Mouse (Mus musculus) right cerebral cortex, postnatal 4 days (tissue): Measurements from ENCODE around the gene BC017158.

ENCODE experiments used
- DNase-seq: peaks from one replicate; pipeline ENCODE4 v3.0.0-alpha.2; 2022

BC017158 gene

DNA sequence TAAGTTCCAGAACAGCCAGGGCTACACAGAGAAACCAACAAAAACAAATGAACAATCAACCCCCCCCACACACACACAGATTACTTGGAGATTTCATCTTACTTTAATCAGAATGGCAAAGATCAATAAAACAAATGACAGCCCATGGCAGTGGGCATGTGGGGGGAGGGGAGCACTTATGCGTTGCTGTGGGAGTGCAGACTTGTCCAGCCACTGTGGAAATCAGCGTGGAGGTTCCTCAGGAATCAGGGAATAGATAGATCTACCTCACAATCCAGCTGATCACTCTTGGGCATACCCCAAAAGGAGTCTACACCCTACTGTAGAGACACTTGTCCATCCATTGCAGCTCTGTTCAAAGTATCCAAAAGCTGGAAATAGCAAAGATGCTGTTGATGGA lies 43.0 kb downstream of the BC017158 start:
- no peak for DNase-seq

DNA sequence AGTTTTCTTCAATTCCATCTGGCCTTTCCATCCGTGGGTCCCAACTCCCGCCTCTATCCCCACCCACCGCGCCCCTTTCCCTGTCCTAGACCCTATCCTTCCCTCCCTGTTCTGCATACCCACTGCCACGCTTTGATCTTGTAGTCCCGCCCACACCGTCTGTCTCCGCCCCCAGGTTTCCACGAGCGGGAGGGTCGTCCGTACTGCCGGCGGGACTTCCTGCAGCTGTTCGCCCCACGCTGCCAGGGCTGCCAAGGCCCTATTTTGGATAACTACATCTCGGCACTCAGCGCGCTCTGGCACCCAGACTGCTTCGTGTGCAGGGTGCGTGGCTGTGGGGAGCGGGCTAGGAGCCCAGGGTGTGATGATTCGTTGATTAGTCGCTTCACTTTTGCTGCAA lies 45.4 kb downstream of the BC017158 start:
- DNase-seq = peak; percentile 56

DNA sequence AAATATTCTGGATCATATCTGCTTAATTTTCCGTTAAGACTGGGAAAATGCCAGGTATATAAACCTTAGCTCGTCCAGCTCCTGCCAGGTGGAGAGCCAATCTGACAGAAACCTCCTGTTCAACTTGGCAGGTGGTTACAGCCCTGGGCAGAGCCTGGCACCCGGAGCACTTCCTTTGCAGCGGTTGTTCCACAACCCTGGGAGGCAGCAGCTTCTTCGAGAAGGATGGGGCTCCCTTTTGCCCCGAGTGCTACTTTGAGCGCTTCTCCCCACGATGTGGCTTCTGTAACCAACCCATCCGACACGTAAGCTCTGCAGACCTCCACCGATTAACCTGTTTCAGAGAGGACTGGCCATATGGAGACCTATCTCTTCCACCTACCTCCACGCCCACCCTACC lies 46.0 kb downstream of the BC017158 start:
- no peak for DNase-seq

DNA sequence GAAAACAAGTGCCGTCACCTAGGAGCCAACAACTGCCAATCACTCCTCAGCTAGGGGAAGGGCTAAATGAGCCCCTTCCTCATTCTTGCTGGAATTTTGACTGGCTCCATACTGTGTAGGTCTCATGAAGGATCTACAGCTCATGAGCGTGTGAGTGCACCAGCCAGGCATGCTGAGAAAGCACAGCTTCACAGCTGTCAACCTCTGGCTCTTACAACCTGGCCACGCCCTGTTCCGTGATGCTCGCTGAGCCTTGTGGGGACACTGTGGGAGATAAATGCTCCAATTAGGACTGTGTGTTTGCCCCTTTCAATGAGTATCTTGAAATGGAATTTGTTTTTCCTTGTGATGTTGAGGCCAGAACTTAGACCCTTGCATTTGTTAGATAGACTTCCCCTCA lies 48.0 kb downstream of the BC017158 start:
- no peak for DNase-seq

DNA sequence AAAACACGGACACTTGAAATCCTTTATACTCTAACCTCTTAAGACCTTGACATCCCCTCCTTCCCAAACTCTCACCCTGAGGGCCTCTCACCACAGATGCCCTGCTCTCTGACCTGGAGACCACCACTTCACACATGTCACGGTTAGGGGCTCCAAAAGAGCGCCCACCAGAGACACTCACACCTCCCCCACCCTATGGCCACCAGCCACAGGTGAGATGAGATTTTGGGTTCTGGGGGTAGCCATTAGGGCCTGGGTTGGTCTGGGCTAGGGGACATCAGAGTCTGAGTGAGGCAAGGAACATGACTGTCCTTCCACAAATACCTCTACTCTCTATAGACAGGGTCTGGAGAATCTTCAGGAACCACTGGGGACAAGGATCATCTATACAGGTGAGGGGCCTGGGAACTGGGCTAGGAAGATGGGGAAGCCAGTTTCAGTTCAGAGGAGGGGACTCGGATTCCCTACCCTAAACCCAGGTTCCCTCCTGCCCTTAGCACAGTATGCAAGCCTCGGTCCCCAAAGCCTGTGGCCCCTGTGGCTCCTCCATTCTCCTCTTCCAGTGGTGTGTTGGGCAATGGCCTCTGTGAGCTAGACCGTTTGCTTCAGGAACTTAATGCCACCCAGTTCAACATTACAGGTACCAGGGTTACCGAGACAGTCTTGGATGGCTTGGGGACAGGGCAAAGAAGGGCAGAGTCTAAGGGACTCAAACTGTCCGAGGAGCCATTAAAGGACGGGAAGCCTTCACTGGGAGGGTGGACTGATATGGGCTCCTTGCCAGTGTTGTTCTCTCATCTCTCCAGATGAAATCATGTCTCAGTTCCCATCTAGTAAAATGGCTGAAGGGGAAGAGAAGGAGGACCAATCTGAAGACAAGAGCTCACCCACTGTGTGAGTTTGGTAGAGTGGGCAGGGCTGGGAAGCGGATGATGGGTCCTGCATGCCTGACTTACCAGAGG lies 49.6 kb downstream of the BC017158 start:
- DNase-seq = no peak

DNA sequence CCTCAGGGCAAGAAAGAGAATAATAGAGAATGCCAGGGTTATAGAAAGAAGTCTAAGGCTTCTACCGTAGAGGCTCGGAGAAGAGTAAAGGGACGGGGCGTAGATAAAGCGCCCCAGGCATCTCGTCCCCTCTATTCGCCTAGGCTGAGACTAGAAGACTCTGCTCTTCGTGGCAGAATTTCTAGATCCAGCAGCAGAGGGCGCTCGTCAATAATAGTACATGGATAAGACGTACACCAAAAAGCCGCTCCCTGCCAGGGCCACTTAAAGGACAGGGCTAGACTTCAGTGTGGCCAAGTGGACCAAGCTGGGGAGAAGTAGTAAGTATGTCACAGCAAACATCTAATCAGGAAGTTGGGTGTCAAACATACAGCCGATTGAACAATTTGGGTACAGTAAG lies 50.5 kb downstream of the BC017158 start:
- peak; percentile 95 for DNase-seq

DNA sequence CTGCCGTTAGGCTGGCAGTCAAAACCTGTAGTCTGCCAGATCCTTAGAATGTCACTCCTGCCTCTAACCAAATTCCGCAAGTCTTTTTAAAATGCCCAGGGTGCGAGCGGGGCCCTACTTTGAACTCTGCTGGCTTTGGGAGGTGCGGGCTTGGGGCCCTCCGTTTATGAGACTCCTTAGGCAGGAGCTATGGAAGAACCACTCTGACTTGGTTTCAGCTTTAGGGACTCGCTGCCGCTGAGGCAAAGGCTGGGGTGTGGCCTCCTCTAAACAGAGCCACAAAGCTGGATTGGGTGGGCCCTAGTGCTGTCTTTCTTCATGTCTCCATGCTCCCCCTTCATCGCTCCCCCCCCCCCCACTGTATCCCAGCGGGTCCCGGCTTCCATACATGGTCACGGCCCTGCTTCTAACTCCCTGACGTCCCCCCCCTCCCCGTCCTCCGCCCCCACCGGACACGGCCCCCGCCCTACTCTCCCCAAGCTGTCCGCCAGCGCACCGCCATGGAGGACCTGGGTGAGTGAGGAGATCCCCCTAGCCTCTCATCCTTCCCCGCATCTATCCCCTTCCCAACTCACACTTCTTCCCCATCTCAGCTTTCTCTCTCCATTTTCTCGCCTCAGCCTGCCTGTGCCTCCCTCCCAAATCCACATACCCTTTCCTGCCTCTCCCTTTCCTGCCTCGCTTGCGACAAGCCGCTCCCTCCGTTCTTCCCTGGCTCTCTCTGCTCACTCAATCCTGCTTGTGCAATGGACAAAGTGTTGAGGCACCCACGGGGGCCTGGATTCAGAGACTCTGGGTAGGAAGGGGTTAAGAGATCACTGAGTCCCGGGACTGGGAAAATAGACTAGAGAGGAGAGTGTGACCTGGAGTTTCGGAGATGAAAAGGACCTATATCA lies 51.2 kb downstream of the BC017158 start, which contains the start of gene Tgfb1i1:
Gene Tgfb1i1, plus strand, starts transcription at position 317 of the 896 bp plus-strand sequence.
- peak; percentile 60 for DNase-seq

DNA sequence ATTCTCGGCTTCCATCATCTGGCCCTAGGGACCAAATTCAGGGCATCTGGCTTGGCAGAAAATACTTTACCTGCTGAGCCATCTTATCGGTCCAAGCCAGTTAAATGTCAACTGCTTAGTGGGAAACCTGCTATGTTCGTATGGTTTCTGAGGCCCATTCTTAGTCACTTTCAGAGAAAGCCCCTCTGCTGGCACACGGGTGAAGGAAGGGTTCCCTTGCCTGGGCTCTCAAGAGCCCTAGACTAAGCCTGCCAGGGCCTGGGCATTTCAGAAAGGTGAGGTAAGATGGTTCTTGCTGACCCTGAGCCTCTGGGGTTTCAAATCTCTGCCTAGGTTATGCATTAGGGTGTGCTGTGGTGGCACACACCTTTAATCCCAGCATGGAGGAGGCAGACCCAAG lies 52.4 kb downstream of the BC017158 start:
- no peak for DNase-seq

DNA sequence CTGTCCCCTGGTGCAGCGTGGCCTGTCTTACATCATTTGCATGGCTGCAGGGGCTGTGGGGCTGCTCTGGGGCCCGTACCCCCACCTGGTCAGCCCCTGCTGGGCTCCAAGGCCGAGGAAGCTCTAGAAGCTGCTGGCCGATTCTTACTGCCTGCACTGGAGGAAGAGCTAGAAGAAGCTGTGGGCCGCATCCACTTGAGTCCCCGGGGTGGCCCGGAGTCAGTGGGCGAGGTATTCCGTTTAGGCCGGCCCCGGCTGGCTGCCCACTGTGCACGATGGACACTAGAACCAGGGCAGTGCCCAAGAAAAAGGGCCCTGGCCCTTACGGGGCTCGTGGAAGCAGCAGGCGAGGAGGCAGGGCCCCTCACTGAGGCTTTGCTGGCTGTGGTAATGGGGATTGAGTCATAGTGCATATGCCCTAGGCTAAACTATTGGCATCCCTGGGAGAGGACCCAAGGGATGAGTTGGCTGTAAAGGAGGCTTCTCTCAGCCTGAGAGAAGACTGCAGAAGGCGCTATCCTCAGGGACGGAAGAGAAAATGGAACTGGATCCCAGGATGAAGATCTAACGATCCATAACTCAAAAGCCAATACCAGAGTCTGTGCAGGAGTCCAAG lies 53.5 kb downstream of the BC017158 start:
- no peak for DNase-seq

DNA sequence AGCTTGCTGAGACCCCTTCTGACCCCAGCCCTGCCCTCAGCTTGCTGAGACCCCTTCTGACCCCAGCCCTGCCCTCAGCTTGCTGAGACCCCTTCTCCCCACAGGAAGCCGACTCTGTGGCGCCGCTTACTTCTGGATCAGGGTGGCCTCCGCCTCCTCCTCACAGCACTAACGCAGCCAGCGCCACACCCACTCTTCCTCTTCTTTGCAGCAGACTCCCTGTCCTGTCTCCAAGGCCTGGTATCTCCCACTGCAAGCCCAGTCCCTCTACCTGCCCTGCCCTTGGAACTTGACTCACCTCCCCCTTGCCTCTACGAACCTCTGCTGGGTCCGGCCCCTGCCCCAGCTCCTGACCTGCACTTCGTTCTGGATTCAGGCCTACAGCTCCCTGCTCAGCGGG lies 54.0 kb downstream of the BC017158 start:
- DNase-seq = no peak

DNA sequence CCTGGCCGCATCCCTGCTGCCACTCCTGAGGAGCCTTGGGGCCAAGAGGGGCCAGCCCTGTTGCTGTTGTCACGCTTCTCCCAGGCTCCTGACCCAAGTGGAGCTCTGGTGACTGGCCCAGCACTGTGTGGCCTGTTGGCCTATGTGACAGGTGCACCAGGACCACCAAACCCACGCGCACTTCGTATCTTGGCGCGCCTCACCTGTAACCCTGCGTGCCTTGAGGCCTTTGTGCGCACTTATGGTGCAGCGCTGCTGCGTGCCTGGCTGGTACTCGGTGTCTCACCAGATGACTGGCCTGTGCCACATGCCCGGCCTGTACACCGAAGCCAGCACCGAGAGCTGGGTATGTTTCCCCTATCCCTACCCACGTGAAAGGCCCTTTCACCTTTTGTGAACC lies 55.6 kb downstream of the BC017158 start:
- DNase-seq = no peak

DNA sequence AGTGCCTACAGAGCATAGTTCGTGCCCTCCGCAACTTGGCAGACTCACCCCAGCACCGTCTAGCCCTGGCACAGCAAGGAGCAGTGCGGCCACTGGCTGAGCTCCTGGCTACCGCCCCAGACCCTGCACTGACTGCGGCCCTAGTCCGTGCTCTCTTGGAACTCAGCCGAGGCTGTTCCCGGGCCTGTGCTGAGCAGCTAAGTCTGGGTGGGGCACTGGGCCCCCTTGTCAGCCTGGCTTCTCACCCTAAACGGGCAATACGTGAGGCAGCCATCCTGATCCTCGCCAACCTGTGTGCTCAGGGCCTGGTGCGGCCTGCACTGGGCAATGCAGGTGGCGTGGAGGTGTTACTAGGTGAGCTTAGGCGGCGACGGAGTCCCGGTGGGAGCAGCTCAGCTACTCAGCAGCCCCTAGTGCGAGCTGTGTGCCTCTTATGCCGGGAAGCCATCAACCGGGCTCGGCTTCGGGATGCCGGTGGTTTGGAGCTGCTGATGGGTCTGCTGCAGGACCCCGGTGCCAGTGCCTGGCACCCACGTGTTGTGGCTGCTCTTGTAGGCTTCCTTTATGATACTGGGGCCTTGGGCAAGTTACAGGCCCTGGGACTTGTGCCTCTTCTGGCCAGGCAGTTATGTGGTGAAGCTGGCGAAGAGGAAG lies 57.7 kb downstream of the BC017158 start:
- DNase-seq = no peak

DNA sequence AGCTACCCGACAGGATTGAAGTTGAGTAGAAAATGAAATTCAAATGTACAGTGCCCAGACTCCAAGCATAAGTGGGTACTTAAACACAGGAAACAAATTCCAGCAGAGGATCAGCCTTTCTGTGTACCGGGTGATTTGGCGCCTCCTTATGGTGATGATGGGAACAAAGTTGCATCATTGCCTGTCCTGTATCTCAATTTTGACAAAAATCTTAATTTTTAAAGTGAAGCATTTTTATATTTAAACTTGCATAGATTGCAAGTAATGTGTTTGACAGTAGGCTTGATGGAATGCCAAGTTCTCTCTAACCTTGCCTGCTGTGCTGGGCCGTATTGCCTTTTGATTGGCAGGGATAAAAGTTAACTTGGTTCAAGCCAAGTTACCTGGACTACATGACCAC lies 59.0 kb downstream of the BC017158 start:
- no peak for DNase-seq

DNA sequence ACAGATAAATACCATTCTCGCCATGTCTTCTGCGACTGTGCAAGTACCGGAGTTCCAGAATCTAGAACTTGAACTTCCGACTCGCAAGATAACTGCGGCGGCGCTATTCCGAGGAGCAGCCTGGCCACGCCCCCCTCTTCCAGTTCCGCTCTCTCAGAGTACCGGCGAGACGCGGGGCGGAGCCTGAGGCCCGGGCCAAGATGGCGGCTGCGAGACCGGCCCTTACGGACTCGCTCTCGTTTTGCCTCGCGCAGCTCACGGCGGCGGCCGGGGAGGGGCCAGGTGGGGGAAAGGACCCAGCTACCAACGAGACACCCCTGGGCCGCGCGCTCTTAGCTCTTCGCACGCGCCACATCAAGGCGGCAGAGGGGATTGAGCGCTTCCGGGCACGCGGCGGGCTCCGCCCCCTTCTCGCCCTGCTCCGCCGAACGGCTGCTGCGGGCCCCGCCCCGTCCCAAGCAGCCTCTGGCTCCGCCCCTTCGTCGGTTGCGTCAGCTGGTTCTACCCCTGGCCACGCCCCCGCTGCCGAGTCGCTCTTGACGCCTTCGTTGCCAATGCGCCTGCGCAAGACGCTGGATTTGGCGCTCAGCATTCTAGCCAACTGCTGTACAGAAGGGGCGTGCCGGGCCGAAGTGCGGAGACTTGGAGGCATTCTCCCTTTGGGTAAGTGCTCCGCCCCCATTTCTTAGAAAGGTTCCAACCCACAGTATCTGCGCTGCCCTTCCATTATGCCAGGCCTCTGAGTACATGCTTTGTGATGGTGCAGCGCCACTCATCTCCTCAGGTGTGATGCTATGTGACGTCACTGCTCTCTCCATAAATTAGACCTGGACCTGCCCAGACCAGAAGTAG lies 59.8 kb downstream of the BC017158 start, which contains the start of gene 9130023H24Rik:
Gene 9130023H24Rik, minus strand, starts transcription at position 105 of the 852 bp plus-strand sequence.
- peak; percentile 100 for DNase-seq

DNA sequence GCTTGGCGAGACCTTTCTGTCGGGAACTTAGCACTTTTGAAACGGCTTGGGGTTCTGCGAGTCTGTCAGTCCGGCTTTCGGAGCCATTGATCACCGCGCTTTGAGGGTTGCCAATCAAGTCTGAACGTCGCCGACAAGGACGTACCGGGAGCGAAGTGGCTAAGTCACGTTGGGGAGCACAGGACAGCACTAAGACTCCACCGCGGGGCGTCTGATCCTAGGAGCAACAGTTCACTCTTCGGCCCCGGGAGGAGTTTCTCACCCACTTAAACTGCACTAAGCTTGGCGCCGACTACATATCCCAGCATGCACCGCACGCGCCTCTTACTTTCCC lies 60.4 kb downstream of the BC017158 start:
- DNase-seq = no peak

DNA sequence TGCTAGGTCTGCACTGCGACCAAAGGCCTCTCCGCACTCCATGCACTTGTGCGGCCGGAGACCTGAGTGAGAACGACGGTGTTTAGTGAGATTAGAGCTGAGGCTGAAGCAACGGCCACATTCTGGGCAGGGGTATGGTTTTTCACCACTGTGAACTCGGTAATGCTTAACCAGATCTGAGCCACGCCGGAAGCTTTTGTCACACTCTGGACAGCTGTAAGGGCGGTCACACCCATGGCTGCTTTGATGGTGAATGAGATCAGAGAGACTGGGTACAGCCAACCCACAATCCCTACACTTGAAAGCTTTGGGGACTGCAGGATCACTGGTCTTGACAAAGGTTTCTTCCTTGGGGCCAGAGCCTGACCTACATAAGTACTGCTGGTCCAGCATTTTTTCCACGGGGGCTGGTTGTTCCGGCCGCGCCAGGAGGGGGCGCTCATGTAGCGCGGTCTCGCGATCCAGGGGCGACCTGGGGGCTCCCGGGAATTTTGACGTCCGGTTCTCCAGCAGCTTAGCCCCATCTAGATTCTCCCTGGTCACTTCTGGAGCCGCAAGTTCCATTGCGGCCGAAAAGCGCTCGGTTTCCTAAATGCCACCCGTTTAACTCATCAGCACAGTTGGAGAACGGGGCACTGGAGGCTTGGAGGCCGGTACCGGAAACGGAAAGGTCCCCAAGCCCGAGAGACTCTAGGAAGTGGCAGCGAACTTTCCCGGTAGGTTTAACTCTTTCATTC lies 60.9 kb downstream of the BC017158 start, which contains the start of gene Armc5:
Gene Armc5, plus strand, starts transcription at position 487 of the 737 bp plus-strand sequence.
- DNase-seq = peak; percentile 82

DNA sequence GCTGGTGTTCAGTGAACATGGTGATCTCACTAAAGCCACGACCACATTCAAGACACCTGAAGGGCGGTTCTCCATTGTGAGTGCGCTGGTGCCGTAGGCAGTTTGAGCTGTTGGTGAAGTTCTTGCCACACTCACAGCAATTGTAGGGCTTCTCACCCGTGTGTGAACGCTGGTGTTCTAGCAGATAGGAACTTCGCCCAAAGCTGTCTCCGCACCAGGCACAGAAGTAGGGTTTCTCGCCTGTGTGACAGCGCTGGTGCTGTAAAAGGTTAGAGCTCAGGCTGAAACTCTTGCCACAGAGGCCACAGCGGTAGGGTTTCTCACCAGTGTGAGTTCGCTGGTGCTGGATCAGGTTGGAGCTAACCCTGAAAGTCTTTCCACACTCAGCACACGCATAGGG lies 61.5 kb downstream of the BC017158 start:
- no peak for DNase-seq

DNA sequence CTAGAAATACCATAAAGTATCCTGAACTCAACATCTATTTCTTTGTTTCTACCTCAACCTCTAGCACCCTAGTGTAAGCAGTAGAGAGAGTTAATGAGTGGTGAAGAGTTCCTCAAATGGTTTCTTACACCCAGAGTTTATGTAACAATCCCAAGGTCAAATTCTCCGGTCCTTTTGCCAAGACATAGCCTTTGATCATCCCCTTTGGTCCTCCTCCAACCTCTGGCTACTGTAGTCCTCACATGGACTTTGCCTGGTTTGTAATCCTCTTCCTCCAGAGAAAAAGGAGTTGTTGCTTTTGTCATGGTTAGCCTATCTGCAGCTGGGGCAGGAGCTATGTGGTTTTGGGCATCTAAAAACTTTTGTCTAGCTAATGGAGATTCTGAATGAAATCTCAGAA lies 62.5 kb downstream of the BC017158 start:
- DNase-seq = no peak

DNA sequence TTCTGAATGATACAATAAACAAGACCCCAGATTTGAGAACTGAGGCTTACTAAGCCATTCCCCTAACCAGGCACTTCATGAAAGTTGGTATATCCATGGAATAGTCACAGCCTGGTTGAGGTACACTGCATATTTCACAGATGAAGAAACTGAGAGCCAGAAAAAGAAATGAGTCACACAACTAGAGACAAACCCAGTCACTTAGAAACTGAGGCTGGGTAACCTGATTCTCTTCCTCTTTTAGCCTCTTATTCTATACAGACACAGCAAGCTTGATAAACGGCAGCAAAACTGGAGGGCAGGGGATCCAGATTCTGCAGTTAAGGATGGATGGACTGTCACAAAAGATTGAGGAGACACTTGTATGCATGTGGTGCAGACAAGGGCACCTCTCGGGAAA lies 63.2 kb downstream of the BC017158 start:
- no peak for DNase-seq

DNA sequence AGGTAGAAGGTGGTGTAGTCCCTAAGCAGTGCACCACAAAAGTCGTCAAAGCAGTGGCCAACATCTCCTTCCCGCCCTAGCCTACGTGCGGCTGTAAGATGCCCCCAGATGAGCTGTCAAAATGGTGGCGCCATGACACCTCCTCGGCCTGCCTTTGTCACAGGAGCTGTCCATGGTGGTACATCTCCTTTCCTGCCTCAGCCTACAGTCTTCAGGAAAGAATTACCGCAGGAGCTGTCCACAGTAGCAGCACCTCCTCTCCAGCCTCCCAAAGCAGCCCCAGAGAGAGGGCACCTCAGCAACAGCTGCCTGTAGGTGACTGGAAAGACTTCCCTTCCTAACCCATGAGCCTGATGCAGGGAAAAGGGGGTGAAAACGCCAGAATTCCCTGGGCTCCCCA lies 66.2 kb downstream of the BC017158 start:
- DNase-seq = no peak
